ENCODE assay signal across 13 mouse cellular contexts in the genomic region with DNA sequence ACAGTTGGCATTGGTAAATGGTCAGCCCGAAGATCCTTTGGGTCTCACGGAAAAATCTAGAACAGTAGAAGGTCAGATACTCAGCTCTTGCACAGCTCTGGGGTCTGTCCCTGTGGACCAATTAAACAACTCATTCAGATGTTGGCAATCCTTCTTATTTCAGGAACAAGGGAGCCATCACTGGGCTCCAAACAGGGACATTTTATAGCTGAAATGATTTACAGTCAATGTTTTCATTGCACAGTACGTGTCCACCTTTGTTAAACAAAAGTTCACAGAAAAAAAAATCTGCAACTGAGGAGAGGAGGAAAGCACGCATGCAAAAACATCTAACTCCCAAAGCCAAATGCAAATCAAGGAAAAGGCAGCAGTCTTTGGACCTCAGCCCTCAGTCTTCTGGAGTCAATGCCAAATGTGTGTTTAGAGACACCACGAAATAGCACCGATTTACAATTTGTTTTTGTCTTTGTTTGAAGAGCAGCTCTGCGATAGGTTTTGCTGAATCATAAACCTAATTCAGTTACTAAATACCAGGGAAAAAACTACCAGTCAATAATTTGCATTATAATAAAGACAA.
DNase-seq lines count a peak whose midpoint lies in the region; TF ChIP-seq lines count a peak whose summit lies in the region.
"Had no signal": no experiment of that assay in that cellular context is flagged by ENCODE, and none has a peak within 500 bp of the region (broad histone marks: within the 10 kb centered on the region; RNA-seq: fewer than 3 reads in every experiment).

No protein-coding gene starts in this region.

- H3K79me2 ChIP-seq in CH12.LX (replicated peaks; ENCODE audit: control insufficient read depth, extremely low read depth, insufficient read depth, poor library complexity, severe bottlenecking): no peaks in the 10 kb centered on the region

- peak overlapping the region; percentile 50 for H3K4me2 ChIP-seq in CH12.LX (ENCODE audit: insufficient read depth, low read depth, poor library complexity, severe bottlenecking)
- H3K4me2 ChIP-seq: heart, embryonic 11.5 days; hindbrain, embryonic 15.5 days; limb, embryonic 15.5 days; midbrain, embryonic 15.5 days had no signal

- H3K9me3 ChIP-seq in heart, embryonic 10.5 days: no peaks in the 10 kb centered on the region
- no peaks in the 10 kb centered on the region for H3K9me3 ChIP-seq in CH12.LX (replicated peaks; ENCODE audit: low read length)
- H3K9me3 ChIP-seq: hindbrain, embryonic 15.5 days; limb, embryonic 15.5 days; midbrain, embryonic 15.5 days had no signal

- dilution Hi-C loops in CH12.LX (cut with MboI; ENCODE audit: extremely low pct_ligation_motif_present, extremely low pct_unique_long_range_greater_than_20kb, low sequenced_read_pairs): no loop called here

- peak overlapping the region; percentile 13; the same call in 1 of the 2 replicates for H3K9ac ChIP-seq in CH12.LX (ENCODE audit: insufficient read depth, low read depth)
- H3K9ac ChIP-seq: hindbrain, embryonic 15.5 days; limb, embryonic 15.5 days; midbrain, embryonic 15.5 days had no signal

- TF ChIP-seq CTCF in CH12.LX (conservative IDR thresholded peaks at IDR 0.05 in 1 of 2, IDR thresholded peaks at IDR 0.05 in 1 of 2; ENCODE audit: low read depth in 2 of 2, low read length in 2 of 2): no peak

- no peak for TF ChIP-seq EP300 in CH12.LX (IDR thresholded peaks at IDR 0.05; ENCODE audit: low read length)

- no peaks in the 10 kb centered on the region for H3K27me3 ChIP-seq in heart, embryonic 10.5 days (ENCODE audit: insufficient read depth, poor library complexity, severe bottlenecking)
- H3K27me3 ChIP-seq in CH12.LX (replicated peaks): no peaks in the 10 kb centered on the region
- H3K27me3 ChIP-seq: hindbrain, embryonic 15.5 days; limb, embryonic 15.5 days; midbrain, embryonic 15.5 days had no signal

- no peak overlapping the region for H3K4me3 ChIP-seq in heart, embryonic 10.5 days
- no peak overlapping the region for H3K4me3 ChIP-seq in CH12.LX (replicated peaks in 1 of 3; ENCODE audit: low read depth in 2 of 3, low read length in 2 of 3, poor library complexity in 1 of 3)
- H3K4me3 ChIP-seq: hindbrain, embryonic 15.5 days; limb, embryonic 15.5 days; midbrain, embryonic 15.5 days had no signal

- no peak for TF ChIP-seq POLR2A in CH12.LX (IDR thresholded peaks at IDR 0.05; ENCODE audit: low read depth, low read length)

- in situ Hi-C loops in CH12.LX (cut with MboI; ENCODE audit: low pct_ligation_motif_present, low pct_unique_long_range_greater_than_20kb, low sequenced_read_pairs): no loop called here

- H3K36me3 ChIP-seq in heart, embryonic 10.5 days: no peaks in the 10 kb centered on the region
- no peaks in the 10 kb centered on the region for H3K36me3 ChIP-seq in CH12.LX (replicated peaks in 1 of 2; ENCODE audit: control insufficient read depth in 1 of 2, insufficient read depth in 1 of 2, low read length in 1 of 2)
- H3K36me3 ChIP-seq: hindbrain, embryonic 15.5 days; limb, embryonic 15.5 days; midbrain, embryonic 15.5 days had no signal

- H3K4me1 ChIP-seq in heart, embryonic 10.5 days: no peaks in the 10 kb centered on the region
- peaks cover 3 to 26% of the 10 kb centered on the region in 2 experiments for H3K4me1 ChIP-seq in CH12.LX (ENCODE audit: control insufficient read depth in 1 of 2, insufficient read depth in 2 of 2)
- H3K4me1 ChIP-seq: hindbrain, embryonic 15.5 days; midbrain, embryonic 15.5 days had no signal

- DNase-seq in heart, postnatal 4 days: peak; percentile 10
- no peak for DNase-seq in heart, embryonic 10.5 days (ENCODE audit: low spot score)
- no peak for DNase-seq in CH12.LX (ENCODE audit: extremely low read depth)
- peak; percentile 17 for DNase-seq in R1 (ENCODE audit: low read depth, low spot score)
- DNase-seq in kidney, postnatal 4 days: peak; percentile 19 to 20
- no peak for DNase-seq in adrenal gland, adult 8-10 months
- DNase-seq in layer of hippocampus, postnatal 14 days (ENCODE audit: low spot score in 2 of 2): no peak
- DNase-seq: cerebellum, adult 18-20 months; spleen, adult 18-20 months had no signal

- H3K27ac ChIP-seq in heart, embryonic 10.5 days: no peak overlapping the region
- H3K27ac ChIP-seq in CH12.LX (ENCODE audit: insufficient read depth, low read depth): no peak overlapping the region
- H3K27ac ChIP-seq: hindbrain, embryonic 15.5 days; limb, embryonic 15.5 days; midbrain, embryonic 15.5 days had no signal

- WGBS in heart, embryonic 10.5 days: 84% methylated on average over 7 of the region's 7 CpGs

- no peak for TF ChIP-seq RAD21 in CH12.LX (IDR thresholded peaks at IDR 0.05; ENCODE audit: low read depth, low read length)

TF ChIP-seq in CH12.LX, 34 proteins besides CTCF, POLR2A, EP300 and RAD21:
- no peak for TF ChIP-seq ZMIZ1 (IDR thresholded peaks at IDR 0.05; ENCODE audit: low read depth, low read length)
- TF ChIP-seq PAX5 (IDR thresholded peaks at IDR 0.05; ENCODE audit: low read length): no peak
- TF ChIP-seq ZNF384 (IDR thresholded peaks at IDR 0.05; ENCODE audit: low read depth, low read length): 0 out of 2 replicates have a peak, but pooled peaks have one; percentile 22

Comparison
In these comparisons a context has a peak if more than half of its experiments do, and no peak if none do; other contexts are left out.
1. DNase-seq: peak in heart, postnatal 4 days (single experiment), R1 (single experiment) and kidney, postnatal 4 days (2 of 2); none in heart, embryonic 10.5 days (single experiment), CH12.LX (single experiment), adrenal gland, adult 8-10 months (single experiment) and layer of hippocampus, postnatal 14 days (0 of 2).